Mouse (Mus musculus): ENCODE results near the gene Nck2. TPM values are rescaled to one million over a fixed set of nuclear protein-coding genes. Genes with fewer than 3 reads are reported as not detected.

Gene Nck2
- polyA plus RNA-seq, 1 experiment from 2014 or later, result 31.9 TPM

GRCm38 (mm10) chr1:43597731-43598130, 153.4 kb downstream of the Nck2 start:
- H3K9ac ChIP-seq (ENCODE audit: low read depth, low read length), result no peak overlapping the region

GRCm38 (mm10) chr1:43599483-43599882, 155.1 kb downstream of the Nck2 start:
- Histone ChIP-seq H3K9ac (ENCODE audit: low read depth, low read length) (no peak overlapping the region), H3K27me3 (ENCODE audit: control insufficient read depth, insufficient read depth, low read length) (no peaks in the 10 kb centered on the region), H3K4me1 (replicated peaks; ENCODE audit: control insufficient read depth, insufficient read depth, low read length) (no peaks in the 10 kb centered on the region), H3K9me3 (ENCODE audit: control insufficient read depth, low read length) (no peaks in the 10 kb centered on the region), H3K4me2 (replicated peaks; ENCODE audit: low read depth, low read length) (no peak overlapping the region), H3K36me3 (ENCODE audit: control insufficient read depth, insufficient read depth, low read length) (no peaks in the 10 kb centered on the region), H3K27ac (ENCODE audit: low read depth, low read length) (no peak overlapping the region), H3K4me3 (ENCODE audit: low read depth, low read length) (no peak overlapping the region)
- no peak for ATAC-seq (ENCODE audit: low FRiP score)
- no peak for DNase-seq (ENCODE audit: low spot score)

More at GRCm38 (mm10) chr1:43597731-43598130, 153.4 kb downstream of the Nck2 start:
- Histone ChIP-seq H3K36me3 (ENCODE audit: control insufficient read depth, insufficient read depth, low read length) (no peaks in the 10 kb centered on the region), H3K4me3 (ENCODE audit: low read depth, low read length) (no peak overlapping the region), H3K4me2 (replicated peaks; ENCODE audit: low read depth, low read length) (no peak overlapping the region), H3K27me3 (ENCODE audit: control insufficient read depth, insufficient read depth, low read length) (no peaks in the 10 kb centered on the region), H3K4me1 (replicated peaks; ENCODE audit: control insufficient read depth, insufficient read depth, low read length) (no peaks in the 10 kb centered on the region), H3K9me3 (ENCODE audit: control insufficient read depth, low read length) (no peaks in the 10 kb centered on the region), H3K27ac (ENCODE audit: low read depth, low read length) (no peak overlapping the region)
- no peak for DNase-seq (ENCODE audit: low spot score)
- no peak for ATAC-seq (ENCODE audit: low FRiP score)

GRCm38 (mm10) chr1:43601054-43601453, 156.7 kb downstream of the Nck2 start:
- H3K4me2 ChIP-seq (replicated peaks; ENCODE audit: low read depth, low read length), result no peak overlapping the region
- 52% methylated on average over 8 of the region's 8 CpGs for WGBS
- no peaks in the 10 kb centered on the region for H3K4me1 ChIP-seq (replicated peaks; ENCODE audit: control insufficient read depth, insufficient read depth, low read length)
- H3K9me3 ChIP-seq (ENCODE audit: control insufficient read depth, low read length), result no peaks in the 10 kb centered on the region
- no peak for ATAC-seq (ENCODE audit: low FRiP score)
- H3K9ac ChIP-seq (ENCODE audit: low read depth, low read length), result no peak overlapping the region
- H3K36me3 ChIP-seq (ENCODE audit: control insufficient read depth, insufficient read depth, low read length), result no peaks in the 10 kb centered on the region
- H3K27ac ChIP-seq (ENCODE audit: low read depth, low read length), result no peak overlapping the region
- no peak for DNase-seq (ENCODE audit: low spot score)
- H3K27me3 ChIP-seq (ENCODE audit: control insufficient read depth, insufficient read depth, low read length), result no peaks in the 10 kb centered on the region
- H3K4me3 ChIP-seq (ENCODE audit: low read depth, low read length), result no peak overlapping the region

- H3K27ac ChIP-seq (ENCODE audit: low read depth, low read length), result no peak overlapping the region
- no peaks in the 10 kb centered on the region for H3K27me3 ChIP-seq (ENCODE audit: control insufficient read depth, insufficient read depth, low read length)
- ATAC-seq (ENCODE audit: low FRiP score) (no peak), DNase-seq (ENCODE audit: low spot score) (peak; percentile 15)
- no peaks in the 10 kb centered on the region for H3K36me3 ChIP-seq (ENCODE audit: control insufficient read depth, insufficient read depth, low read length)
- H3K9me3 ChIP-seq (ENCODE audit: control insufficient read depth, low read length), result no peaks in the 10 kb centered on the region
- H3K4me2 ChIP-seq (replicated peaks; ENCODE audit: low read depth, low read length), result no peak overlapping the region
- WGBS, result 61% methylated on average over 4 of the region's 4 CpGs
- no peak overlapping the region for H3K4me3 ChIP-seq (ENCODE audit: low read depth, low read length)
- no peak overlapping the region for H3K9ac ChIP-seq (ENCODE audit: low read depth, low read length)
- H3K4me1 ChIP-seq (replicated peaks; ENCODE audit: control insufficient read depth, insufficient read depth, low read length), result no peaks in the 10 kb centered on the region
These were observed 171.6 kb downstream of the Nck2 start for GRCm38 (mm10) chr1:43615948-43616347.

Other genes with a start within 250 kb of the Nck2 start
- gene Fhl2, start 247.6 kb upstream of the Nck2 start, polyA plus RNA-seq (2014; fragmentation: Nextera tagmentation; extraction: Ambion mirVana), result 9.3 and 10.8 TPM in 2 replicates

All from hindbrain, embryonic 11.5 days (tissue).